Mouse (Mus musculus) inflammation-experienced regulatory T-cells, adult 6 months (primary cell): ENCODE results near the gene Prkab1. TPM values are rescaled to one million over a fixed set of nuclear protein-coding genes. Genes with fewer than 3 reads are reported as not detected.

Experiments used
- ATAC-seq: one replicate; pipeline ENCODE4 v1.8.0; 2017
- polyA plus RNA-seq, 3 experiments: library from polyadenylated mRNA; unstranded; fragments of 100-300 nt; shearing (Covaris generic); gene quantifications; one replicate each; pipeline ENCODE4 v1.2.1; 2017

Gene Prkab1
- polyA plus RNA-seq, 3 experiments from 2014 or later, result 41.7 to 44.3 (median 43.6) TPM

- no peak for ATAC-seq
Observed at GRCm38 (mm10) chr5:115977757-115978156, 46.6 kb downstream of the Prkab1 start.

GRCm38 (mm10) chr5:115977266-115977665 lies 47.0 kb downstream of the Prkab1 start:
- no peak for ATAC-seq

GRCm38 (mm10) chr5:115976446-115976845 lies 47.9 kb downstream of the Prkab1 start:
- ATAC-seq, result no peak

DNA sequence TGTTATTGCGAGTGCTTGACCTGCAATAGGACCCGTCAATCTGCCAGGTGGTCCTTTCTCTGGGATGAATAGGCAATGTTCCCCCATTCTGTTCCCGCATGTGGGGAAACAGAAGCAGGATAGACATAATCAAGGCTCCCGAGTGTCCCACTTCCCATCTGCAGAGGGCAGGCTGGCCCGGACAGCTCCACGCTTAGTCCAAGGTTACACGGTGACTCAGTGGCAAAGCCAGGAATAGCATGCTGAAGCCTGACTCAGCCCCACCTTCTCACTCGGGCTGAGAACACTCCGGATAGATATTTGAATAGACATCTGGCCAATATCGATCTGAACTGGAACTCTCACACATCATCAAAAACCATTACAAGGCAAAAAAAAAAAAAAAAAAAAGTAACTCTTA lies 48.6 kb downstream of the Prkab1 start:
- no peak for ATAC-seq

DNA sequence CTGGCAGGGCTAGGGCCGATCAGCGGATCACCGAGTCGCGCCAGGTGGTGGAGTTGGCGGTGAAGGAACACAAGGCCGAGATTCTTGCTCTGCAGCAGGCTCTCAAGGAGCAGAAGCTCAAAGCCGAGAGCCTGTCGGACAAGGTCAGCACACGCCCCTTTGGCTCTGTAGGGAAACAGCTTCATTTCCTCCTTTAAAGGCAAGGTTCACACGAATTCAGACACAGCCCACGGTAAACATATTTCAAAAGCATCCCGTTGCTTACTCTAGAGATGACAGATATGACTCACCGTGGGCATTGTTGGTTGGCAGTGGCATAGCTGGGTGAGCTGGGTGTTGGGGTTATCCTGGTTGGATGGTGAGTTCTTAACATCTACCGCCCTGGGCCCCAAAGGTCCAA lies 53.1 kb downstream of the Prkab1 start:
- no peak for ATAC-seq

Other genes with a start within 250 kb of the Prkab1 start
- gene Cit, start 179.2 kb downstream of the Prkab1 start, polyA plus RNA-seq, result 10 to 100 TPM in 1 of 3 experiments, 1 to 10 TPM in 2; 2.9 to 27.5 (median 4.1) TPM
- gene Tmem233, start 58.7 kb upstream of the Prkab1 start, polyA plus RNA-seq, result not detected